Comparison of ENCODE assay signal across 8 mouse cellular contexts in genomic region chr2:172042607-172043234, GRCm38 (mm10). TPM values are rescaled to one million over a fixed set of nuclear protein-coding genes. Genes with fewer than 3 reads are reported as not detected.
A peak's percentile ranks its signal among the peaks of the same experiment; 100 is the strongest.
DNase-seq lines count a peak whose midpoint lies in the region; ATAC-seq and TF ChIP-seq lines count a peak whose summit lies in the region.

No protein-coding gene starts in this region.

- no peak for TF ChIP-seq CTCF in layer of hippocampus, adult 2 months (conservative IDR thresholded peaks at IDR 0.05)

- H3K4me1 ChIP-seq in embryonic facial prominence, embryonic 15.5 days, result peaks cover 14% of the 10 kb centered on the region

- under 1% methylated on average over 46 of the region's 46 CpGs for WGBS in embryonic facial prominence, embryonic 15.5 days

- H3K36me3 ChIP-seq in embryonic facial prominence, embryonic 15.5 days, result no peaks in the 10 kb centered on the region

- H3K9ac ChIP-seq in embryonic facial prominence, embryonic 15.5 days, result no peak overlapping the region

- no peak for ATAC-seq in embryonic facial prominence, embryonic 15.5 days (ENCODE audit: insufficient number of reproducible peaks, low FRiP score, low TSS enrichment, low read depth)
- ATAC-seq in megakaryocyte, adult 5-6 weeks (ENCODE audit: poor library complexity, severe bottlenecking), result no peak
- no peak for ATAC-seq in megakaryocyte progenitor cell, adult 5-6 weeks (replicated peaks; ENCODE audit: poor library complexity)

- H3K9me3 ChIP-seq in embryonic facial prominence, embryonic 15.5 days (replicated peaks), result no peaks in the 10 kb centered on the region

- peaks cover 61% of the 10 kb centered on the region for H3K27me3 ChIP-seq in embryonic facial prominence, embryonic 15.5 days

- no peak for DNase-seq in layer of hippocampus, adult 2 months (ENCODE audit: low spot score in 2 of 2)
- DNase-seq in layer of hippocampus, adult 9-11 months, result no peak
- DNase-seq in left cerebral cortex, postnatal 36 days (ENCODE audit: low spot score in 2 of 2), result peak; percentile 17 to 31
- DNase-seq in right cerebral cortex, adult 18-20 months, result peak; percentile 35
- DNase-seq in urinary bladder, postnatal 10 days (ENCODE audit: low spot score), result no peak

- intact Hi-C loops in left cerebral cortex, postnatal 36 days (cut with DNase I), result loop anchor here (10.0 kb wide), 1 partner anchor 162 kb away; no protein-coding TSS in a partner anchor

- peak overlapping the region; percentile 42 for H3K4me2 ChIP-seq in embryonic facial prominence, embryonic 15.5 days (replicated peaks)

- H3K4me3 ChIP-seq in layer of hippocampus, adult 2 months, result peak overlapping the region; percentile 35
- peak overlapping the region; percentile 23 for H3K4me3 ChIP-seq in embryonic facial prominence, embryonic 15.5 days (replicated peaks)

- no peak overlapping the region for H3K27ac ChIP-seq in layer of hippocampus, adult 2 months
- H3K27ac ChIP-seq in embryonic facial prominence, embryonic 15.5 days (replicated peaks), result no peak overlapping the region

RNA-seq across cellular contexts. Expression of gene Cbln4, which starts 0.5 kb away (rescaled TPM):
- total RNA-seq in layer of hippocampus, adult 2 months (2021), result 1 to 10 TPM; 5.2 to 6.2 TPM
- polyA plus RNA-seq in embryonic facial prominence, embryonic 15.5 days (2015; fragmentation: Nextera tagmentation; extraction: Ambion mirVana), result 1.1 and 1.8 TPM in 2 replicates
- total RNA-seq in left cerebral cortex, postnatal 36 days (2021), result 10 to 100 TPM; 20.0 to 22.1 TPM
- not detected in 2 replicates for total RNA-seq in megakaryocyte, adult 5-6 weeks (2015)
- total RNA-seq in megakaryocyte, adult 5-6 weeks (2017), result not detected in 2 replicates
- not detected in 2 replicates for total RNA-seq in megakaryocyte progenitor cell, adult 5-6 weeks (2015)
- total RNA-seq in megakaryocyte progenitor cell, adult 5-6 weeks (2017), result not detected in 2 replicates

Comparison
In these comparisons a context has a peak if more than half of its experiments do, and no peak if none do; other contexts are left out.
1. DNase-seq: peak in left cerebral cortex, postnatal 36 days (2 of 2) and right cerebral cortex, adult 18-20 months (single experiment); none in layer of hippocampus, adult 2 months (0 of 2), layer of hippocampus, adult 9-11 months (single experiment) and urinary bladder, postnatal 10 days (single experiment).
2. RNA of gene Cbln4, which starts 0.5 kb away (total RNA-seq): 20.0 to 22.1 TPM in left cerebral cortex, postnatal 36 days and 5.2 to 6.2 TPM in layer of hippocampus, adult 2 months; not detected in megakaryocyte, adult 5-6 weeks and not detected in megakaryocyte progenitor cell, adult 5-6 weeks; every median in the first group is over 4 times any median in the second.